Mouse (Mus musculus): ENCODE results near the gene Fam19a2.

The Fam19a2 gene

GRCm38 (mm10) chr10:123385641-123386040 is 121.8 kb downstream of the Fam19a2 start:
- DNase-seq (ENCODE audit: low read depth, low spot score) = no peak

GRCm38 (mm10) chr10:123395429-123395828 is 131.6 kb downstream of the Fam19a2 start:
- no peak for DNase-seq (ENCODE audit: low read depth, low spot score)

GRCm38 (mm10) chr10:123398136-123398535 is 134.3 kb downstream of the Fam19a2 start:
- DNase-seq (ENCODE audit: low read depth, low spot score) = no peak

GRCm38 (mm10) chr10:123401188-123401587 is 137.4 kb downstream of the Fam19a2 start:
- no peak for DNase-seq (ENCODE audit: low read depth, low spot score)

- no peak for DNase-seq (ENCODE audit: low read depth, low spot score)
These were observed 138.7 kb downstream of the Fam19a2 start for GRCm38 (mm10) chr10:123402460-123402859.

GRCm38 (mm10) chr10:123414953-123415352 is 151.2 kb downstream of the Fam19a2 start:
- DNase-seq (ENCODE audit: low read depth, low spot score) = no peak

GRCm38 (mm10) chr10:123416024-123416423 is 152.2 kb downstream of the Fam19a2 start:
- peak; percentile 3 for DNase-seq (ENCODE audit: low read depth, low spot score)

- DNase-seq (ENCODE audit: low read depth, low spot score) = peak; percentile 20
These were observed 154.9 kb downstream of the Fam19a2 start for GRCm38 (mm10) chr10:123418616-123419173.

- DNase-seq (ENCODE audit: low read depth, low spot score) = no peak
These were observed 156.5 kb downstream of the Fam19a2 start for GRCm38 (mm10) chr10:123420249-123420648.

GRCm38 (mm10) chr10:123424482-123424881 is 160.7 kb downstream of the Fam19a2 start:
- no peak for DNase-seq (ENCODE audit: low read depth, low spot score)

- no peak for DNase-seq (ENCODE audit: low read depth, low spot score)
These were observed 162.9 kb downstream of the Fam19a2 start for GRCm38 (mm10) chr10:123426527-123427363.

GRCm38 (mm10) chr10:123431569-123431968 is 167.8 kb downstream of the Fam19a2 start:
- DNase-seq (ENCODE audit: low read depth, low spot score) = no peak

GRCm38 (mm10) chr10:123437576-123437975 is 173.8 kb downstream of the Fam19a2 start:
- DNase-seq (ENCODE audit: low read depth, low spot score) = no peak

- DNase-seq (ENCODE audit: low read depth, low spot score) = no peak
These were observed 193.0 kb downstream of the Fam19a2 start for GRCm38 (mm10) chr10:123456800-123457199.

GRCm38 (mm10) chr10:123460466-123460865 is 196.7 kb downstream of the Fam19a2 start:
- no peak for DNase-seq (ENCODE audit: low read depth, low spot score)

- DNase-seq (ENCODE audit: low read depth, low spot score) = no peak
These were observed 198.5 kb downstream of the Fam19a2 start for GRCm38 (mm10) chr10:123462305-123462704.

GRCm38 (mm10) chr10:123514749-123515148 is 251.0 kb downstream of the Fam19a2 start:
- no peak for DNase-seq (ENCODE audit: low read depth, low spot score)

GRCm38 (mm10) chr10:123520613-123521012 is 256.8 kb downstream of the Fam19a2 start:
- no peak for DNase-seq (ENCODE audit: low read depth, low spot score)

- DNase-seq (ENCODE audit: low read depth, low spot score) = no peak
These were observed 257.4 kb downstream of the Fam19a2 start for GRCm38 (mm10) chr10:123521203-123521602.

GRCm38 (mm10) chr10:123525424-123525823 is 261.6 kb downstream of the Fam19a2 start:
- no peak for DNase-seq (ENCODE audit: low read depth, low spot score)

GRCm38 (mm10) chr10:123526059-123526458 is 262.3 kb downstream of the Fam19a2 start:
- no peak for DNase-seq (ENCODE audit: low read depth, low spot score)

- no peak for DNase-seq (ENCODE audit: low read depth, low spot score)
These were observed 272.3 kb downstream of the Fam19a2 start for GRCm38 (mm10) chr10:123536143-123536542.

GRCm38 (mm10) chr10:123548391-123548790 is 284.6 kb downstream of the Fam19a2 start:
- no peak for DNase-seq (ENCODE audit: low read depth, low spot score)

Data from embryo, embryonic 11.5 days (tissue).